Mouse (Mus musculus): ENCODE results near the gene Krt17.
"Not testable (repeated sequence)": the region's sequence is repeated elsewhere in the genome, so short reads cannot be mapped to it uniquely, and the experiment has no call there.

The Krt17 gene

GRCm38 (mm10) chr11:100262058-100262980, 1.5 kb upstream of the Krt17 start:
- no peak for DNase-seq (ENCODE audit: low spot score)

GRCm38 (mm10) chr11:100261235-100261605, 391 bp upstream of the Krt17 start:
- no peak for DNase-seq (ENCODE audit: low spot score)

- no peak for DNase-seq (ENCODE audit: low spot score)
These were observed 1.8 kb downstream of the Krt17 start for GRCm38 (mm10) chr11:100259079-100259478.

GRCm38 (mm10) chr11:100257967-100258366, 2.9 kb downstream of the Krt17 start:
- DNase-seq (ENCODE audit: low spot score): no peak

- no peak for DNase-seq (ENCODE audit: low spot score)
These were observed 5.3 kb downstream of the Krt17 start for GRCm38 (mm10) chr11:100255514-100255913.

- DNase-seq (ENCODE audit: low spot score): no peak
These were observed 6.3 kb downstream of the Krt17 start for GRCm38 (mm10) chr11:100254360-100255090.

- DNase-seq (ENCODE audit: low spot score): no peak
These were observed 11.9 kb downstream of the Krt17 start, which contains the start of gene Krt16 for GRCm38 (mm10) chr11:100248852-100249465. TSS of gene Krt16 (minus strand) at chr11:100248902.

- DNase-seq (ENCODE audit: low spot score): not testable (repeated sequence)
These were observed 14.4 kb downstream of the Krt17 start for GRCm38 (mm10) chr11:100246471-100246870.

GRCm38 (mm10) chr11:100240272-100240671, 20.6 kb downstream of the Krt17 start:
- DNase-seq (ENCODE audit: low spot score): not testable (repeated sequence)

- no peak for DNase-seq (ENCODE audit: low spot score)
These were observed 39.1 kb downstream of the Krt17 start for GRCm38 (mm10) chr11:100221741-100222140.

GRCm38 (mm10) chr11:100219304-100219703, 41.5 kb downstream of the Krt17 start:
- DNase-seq (ENCODE audit: low spot score): no peak

- no peak for DNase-seq (ENCODE audit: low spot score)
These were observed 52.3 kb downstream of the Krt17 start for GRCm38 (mm10) chr11:100208542-100208941.

GRCm38 (mm10) chr11:100207498-100207897, 53.3 kb downstream of the Krt17 start, which contains the start of gene Krt14:
TSS of gene Krt14 (minus strand) at chr11:100207548.
- DNase-seq (ENCODE audit: low spot score): no peak

All from T-cell, adult 2 months (primary cell).